Mouse (Mus musculus) megakaryocyte progenitor cell, adult 5-6 weeks (primary cell): ENCODE data around the gene Rnf150. TPM values are rescaled to one million over a fixed set of nuclear protein-coding genes. Genes with fewer than 3 reads are reported as not detected.
"Not testable (repeated sequence)": the region's sequence is repeated elsewhere in the genome, so short reads cannot be mapped to it uniquely, and the experiment has no call there.

Experiments used
- ATAC-seq: replicated peaks from 2 replicates; pipeline ENCODE4 v1.8.0; 2016; ENCODE audit warnings: mild to moderate bottlenecking, moderate TSS enrichment, inconsistent platforms; ENCODE audit not compliant: poor library complexity
- total RNA-seq, 2 experiments: library from RNA; stranded (forward) in 1 of 2; stranded (reverse) in 1 of 2; fragments of 157-497, 149-512 nt in 1 of 2; fragments of 200-1000 nt in 1 of 2; gene quantifications; 2 replicates each; pipeline versions ENCODE4 v1.2.3 to v1.2.4; 2015 to 2017

The Rnf150 gene
- total RNA-seq, 2 experiments from 2014 or later, result 0.21 to 0.99 TPM

- ATAC-seq, result peak; percentile 78
Observed at GRCm38 (mm10) chr8:83066846-83067245, 203.7 kb downstream of the Rnf150 start.

GRCm38 (mm10) chr8:83067906-83068305 lies 204.8 kb downstream of the Rnf150 start:
- no peak for ATAC-seq

DNA sequence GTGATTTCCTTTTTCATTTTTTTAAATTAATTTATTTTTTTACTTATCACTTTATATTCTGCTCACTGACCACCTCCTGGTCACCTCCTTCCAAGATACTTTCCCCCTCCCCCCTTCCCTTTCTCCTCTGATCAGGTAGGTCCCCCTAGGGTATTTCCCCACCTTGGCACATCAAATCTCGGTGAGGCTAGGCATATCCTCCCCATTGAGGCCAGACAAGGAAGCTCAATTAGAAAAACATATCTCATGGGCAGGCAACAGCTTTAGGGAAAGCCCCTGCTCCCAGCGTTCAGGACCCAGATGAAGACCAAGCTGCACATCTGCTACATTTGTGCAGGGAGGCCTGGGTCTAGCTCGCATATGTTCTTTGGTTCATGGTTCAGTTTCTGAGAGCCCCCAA lies 211.1 kb downstream of the Rnf150 start:
- no peak for ATAC-seq

DNA sequence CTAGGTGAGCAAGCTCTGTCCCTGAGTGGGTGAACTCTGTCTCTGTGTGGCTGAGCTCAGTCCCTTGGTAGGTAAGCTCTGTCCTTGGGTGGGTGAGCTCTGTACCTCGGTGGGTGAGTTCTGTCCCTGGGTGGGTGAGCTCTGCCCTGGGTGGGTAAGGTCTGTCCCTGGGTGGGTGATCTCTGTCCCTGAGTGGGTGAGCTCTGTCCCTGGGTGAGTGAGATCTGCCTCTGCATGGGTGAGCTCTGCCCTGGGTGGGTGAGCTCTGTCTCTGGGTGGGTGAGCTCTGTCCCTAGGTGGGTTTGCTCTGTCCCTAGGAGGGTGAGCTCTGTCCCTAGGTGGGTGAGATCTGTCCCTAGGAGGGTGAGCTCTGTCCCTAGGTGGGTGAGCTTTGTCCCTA lies 213.5 kb downstream of the Rnf150 start:
- no peak for ATAC-seq

- ATAC-seq, result peak; percentile 73
Observed at GRCm38 (mm10) chr8:83077329-83077728, 214.2 kb downstream of the Rnf150 start.

DNA sequence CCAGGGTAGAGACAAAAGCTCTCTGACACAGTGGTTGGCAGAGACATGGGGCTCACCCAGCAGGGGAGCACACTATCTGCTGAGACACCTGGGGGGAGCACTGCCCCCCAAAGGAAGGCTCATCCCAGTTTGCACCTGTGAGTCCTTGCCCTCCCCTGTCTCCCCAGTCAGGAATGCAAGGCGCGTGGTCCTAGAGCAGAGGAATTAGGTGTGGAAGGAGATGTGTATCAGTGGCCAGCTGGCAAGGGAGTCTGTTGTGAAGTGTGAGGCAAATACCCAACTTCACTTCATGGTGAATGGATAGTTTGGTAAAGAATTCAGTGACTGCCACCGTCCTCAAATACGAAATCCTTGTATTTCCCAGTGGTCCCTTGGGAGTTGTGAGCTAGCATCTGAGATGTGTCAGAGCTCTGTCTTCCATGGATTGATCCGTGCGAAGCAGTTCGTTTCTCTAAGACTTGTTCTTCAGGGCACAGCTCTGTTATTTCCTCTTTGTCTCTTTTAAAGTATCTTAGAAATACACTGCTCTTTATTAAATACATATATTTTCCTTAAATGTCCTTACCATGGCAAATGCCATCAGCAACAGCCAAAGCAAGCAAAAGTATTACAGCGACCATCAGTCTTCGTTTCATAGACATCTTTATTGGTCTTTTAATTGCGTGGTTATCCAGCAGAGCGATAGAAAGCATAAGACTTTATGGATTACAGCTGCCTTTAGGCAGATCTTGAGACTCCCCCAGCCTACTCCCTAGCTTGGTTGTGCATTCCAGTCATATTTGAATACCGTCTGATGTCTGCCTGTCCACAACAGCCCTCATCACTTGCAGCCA lies 215.8 kb downstream of the Rnf150 start:
- ATAC-seq, result no peak

- ATAC-seq, result no peak
Observed at GRCm38 (mm10) chr8:83079534-83079844, 216.3 kb downstream of the Rnf150 start.

GRCm38 (mm10) chr8:83081266-83081665 lies 218.1 kb downstream of the Rnf150 start:
- peak; percentile 36 for ATAC-seq

GRCm38 (mm10) chr8:83081806-83082205 lies 218.7 kb downstream of the Rnf150 start:
- not testable (repeated sequence) for ATAC-seq

- ATAC-seq, result no peak
Observed at GRCm38 (mm10) chr8:83082251-83082650, 219.1 kb downstream of the Rnf150 start.

GRCm38 (mm10) chr8:83083452-83083851 lies 220.3 kb downstream of the Rnf150 start:
- ATAC-seq, result no peak

DNA sequence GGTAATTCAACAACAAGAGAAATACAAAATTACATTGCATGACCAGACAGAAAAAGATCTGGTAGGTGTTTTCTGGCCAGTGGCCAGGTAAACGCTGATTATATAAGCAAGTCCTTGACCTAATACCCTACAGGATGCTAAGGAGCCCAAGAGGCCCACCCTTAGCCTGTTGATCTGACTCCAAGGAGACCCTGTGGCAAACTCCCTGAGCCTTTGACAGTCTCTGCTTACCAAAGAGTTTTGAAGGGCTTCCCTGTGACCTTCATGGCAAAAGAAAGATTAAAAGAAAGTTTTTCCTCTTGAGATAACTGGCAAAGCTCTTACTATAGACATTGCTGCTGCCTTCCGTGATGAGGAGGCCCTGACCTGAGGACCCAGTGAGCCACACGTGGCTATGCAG lies 222.4 kb downstream of the Rnf150 start:
- no peak for ATAC-seq

GRCm38 (mm10) chr8:83086625-83087024 lies 223.5 kb downstream of the Rnf150 start:
- ATAC-seq, result peak; percentile 70

GRCm38 (mm10) chr8:83087604-83088003 lies 224.4 kb downstream of the Rnf150 start:
- 0 out of 2 replicates have a peak, but pooled peaks have one; percentile 27 for ATAC-seq

- no peak for ATAC-seq
Observed at GRCm38 (mm10) chr8:83088156-83088555, 225.0 kb downstream of the Rnf150 start.

- ATAC-seq, result peak; percentile 64
Observed at GRCm38 (mm10) chr8:83089336-83089986, 226.3 kb downstream of the Rnf150 start.

- ATAC-seq, result no peak
Observed at GRCm38 (mm10) chr8:83090446-83090845, 227.3 kb downstream of the Rnf150 start.

GRCm38 (mm10) chr8:83100041-83100440 lies 236.9 kb downstream of the Rnf150 start:
- no peak for ATAC-seq

DNA sequence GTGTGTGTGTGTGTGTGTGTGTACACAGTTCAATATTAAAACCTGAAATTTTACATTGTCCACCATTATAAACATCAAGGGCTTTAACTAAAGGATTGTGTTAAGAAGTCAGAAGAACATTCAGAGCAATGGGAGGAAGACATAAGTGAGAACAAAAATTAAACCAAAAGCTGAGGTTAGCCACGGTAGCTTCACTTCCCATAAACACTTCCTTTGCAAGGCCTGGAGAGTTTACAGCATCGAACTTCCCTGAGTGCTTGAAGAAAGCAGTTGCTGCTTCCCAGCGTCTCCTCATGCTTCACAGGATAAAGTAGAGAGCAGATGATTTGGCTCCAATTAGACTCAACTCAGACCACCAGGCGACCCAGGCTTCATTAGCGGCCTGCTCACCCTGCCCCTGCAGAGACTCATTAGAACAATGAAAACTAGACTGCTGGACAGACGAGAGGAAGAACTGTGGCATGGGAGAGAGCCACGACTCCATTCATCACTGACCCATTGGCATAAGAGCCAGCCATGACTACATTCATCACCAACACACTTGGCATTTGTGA lies 239.9 kb downstream of the Rnf150 start:
- peak; percentile 60 for ATAC-seq

DNA sequence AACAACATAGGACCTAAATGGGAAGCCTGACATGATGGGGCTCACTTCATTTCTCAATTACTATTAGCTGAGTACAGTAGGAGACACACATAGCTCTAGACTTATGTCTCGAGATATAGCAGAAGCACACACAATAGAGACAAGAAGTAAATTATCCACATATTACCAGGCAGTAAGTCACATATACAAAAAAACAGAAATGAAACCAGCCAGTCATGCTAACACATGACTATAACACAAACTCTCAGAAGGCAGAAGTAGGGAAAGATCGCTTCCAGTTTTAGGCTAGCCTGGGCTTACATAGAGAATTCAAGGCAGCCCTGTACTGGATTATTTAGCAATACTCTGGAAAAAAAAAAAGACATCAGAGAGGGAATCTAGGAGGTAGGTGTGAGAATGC lies 240.8 kb downstream of the Rnf150 start:
- ATAC-seq, result peak; percentile 83

GRCm38 (mm10) chr8:83109756-83110155 lies 246.6 kb downstream of the Rnf150 start:
- peak; percentile 89 for ATAC-seq

- no peak for ATAC-seq
Observed at GRCm38 (mm10) chr8:83110177-83110576, 247.0 kb downstream of the Rnf150 start.
